In the genomic region with DNA sequence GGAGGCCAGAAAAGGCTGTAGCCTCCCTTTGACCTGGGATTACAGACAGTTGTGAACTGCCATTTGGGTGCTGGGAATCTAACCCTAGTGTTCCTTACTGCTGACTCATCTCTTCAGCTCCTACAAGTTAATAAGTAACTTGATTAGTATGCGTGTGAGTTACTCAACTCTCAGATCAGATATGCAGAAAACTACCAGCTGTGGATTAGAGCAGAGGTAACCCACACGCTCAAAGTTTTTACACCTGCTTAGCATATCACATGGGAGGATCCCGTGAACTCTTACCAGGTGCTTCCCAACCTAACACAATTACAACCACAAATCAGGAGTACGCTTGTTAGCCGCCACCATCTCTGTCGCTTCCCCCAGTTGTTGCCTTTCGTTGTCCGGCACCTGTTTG, we compare ENCODE assay signal across 8 mouse cellular contexts. TPM values are rescaled to one million over a fixed set of nuclear protein-coding genes. Genes with fewer than 3 reads are reported as not detected.
DNase-seq lines count a peak whose midpoint lies in the region; ATAC-seq and TF ChIP-seq lines count a peak whose summit lies in the region.

No protein-coding gene starts in this region.

- peaks cover 12% of the 10 kb centered on the region for H3K4me1 ChIP-seq in bone marrow macrophage, adult 2 months (ENCODE audit: control insufficient read depth, insufficient read depth, low read length)
- peaks cover 23% of the 10 kb centered on the region for H3K4me1 ChIP-seq in hindbrain, embryonic 12.5 days

- 22% methylated on average over 8 of the region's 8 CpGs for WGBS in hindbrain, embryonic 12.5 days
- 60% methylated on average over 8 of the region's 8 CpGs for WGBS in macrophage (ENCODE audit: missing documents)

- peak overlapping the region; percentile 77 for H3K4me2 ChIP-seq in hindbrain, embryonic 12.5 days (replicated peaks)

- no peak for DNase-seq in layer of hippocampus, adult 2 months (ENCODE audit: low spot score in 2 of 2)
- no peak for DNase-seq in layer of hippocampus, postnatal 25 days (ENCODE audit: extremely low spot score in 1 of 2, low spot score in 1 of 2)
- no peak for DNase-seq in frontal cortex, postnatal 36 days (ENCODE audit: low spot score in 2 of 2)
- no peak for DNase-seq in left cerebral cortex, postnatal 4 days
- no peak for DNase-seq in urinary bladder, postnatal 10 days (ENCODE audit: low spot score)

- H3K9ac ChIP-seq in hindbrain, embryonic 12.5 days, result peak overlapping the region; percentile 98; the same call in 1 of the 2 replicates

- ATAC-seq in hindbrain, embryonic 12.5 days (ENCODE audit: low FRiP score), result peak; percentile 37

- TF ChIP-seq POLR2A in bone marrow macrophage, adult 2 months (IDR thresholded peaks at IDR 0.05; ENCODE audit: borderline replicate concordance, low read depth, low read length), result no peak

- peak overlapping the region; percentile 68 for H3K4me3 ChIP-seq in layer of hippocampus, adult 2 months
- H3K4me3 ChIP-seq in bone marrow macrophage, adult 2 months (ENCODE audit: insufficient read depth, low read length), result peak overlapping the region; percentile 63
- H3K4me3 ChIP-seq in hindbrain, embryonic 12.5 days, result peak overlapping the region; percentile 96
- H3K4me3 ChIP-seq in macrophage (ENCODE audit: inconsistent target), result peak overlapping the region; percentile 41

- no peaks in the 10 kb centered on the region for H3K27me3 ChIP-seq in hindbrain, embryonic 12.5 days

- H3K9me3 ChIP-seq in hindbrain, embryonic 12.5 days (replicated peaks), result no peaks in the 10 kb centered on the region

- no peak for TF ChIP-seq CTCF in layer of hippocampus, adult 2 months (conservative IDR thresholded peaks at IDR 0.05)
- no peak for TF ChIP-seq CTCF in bone marrow macrophage, adult 2 months (IDR thresholded peaks at IDR 0.05; ENCODE audit: low read depth, low read length)

- intact Hi-C loops in left cerebral cortex, postnatal 4 days (cut with DNase I), result loop anchor here (10.0 kb wide), 1 partner anchor 146 kb away; no protein-coding TSS in a partner anchor

- H3K36me3 ChIP-seq in hindbrain, embryonic 12.5 days, result no peaks in the 10 kb centered on the region
- no peaks in the 10 kb centered on the region for H3K36me3 ChIP-seq in macrophage (ENCODE audit: inconsistent target)

- H3K79me2 ChIP-seq in macrophage (ENCODE audit: inconsistent target), result peaks cover 34% of the 10 kb centered on the region

- peak overlapping the region; percentile 94 for H3K27ac ChIP-seq in layer of hippocampus, adult 2 months
- peak overlapping the region; percentile 49; the same call in 1 of the 2 replicates for H3K27ac ChIP-seq in bone marrow macrophage, adult 2 months (ENCODE audit: insufficient read depth, low read depth, low read length)
- no peak overlapping the region for H3K27ac ChIP-seq in hindbrain, embryonic 12.5 days
- 0 out of 2 replicates have a peak overlapping the region, but pooled peaks have one; percentile 27 for H3K27ac ChIP-seq in macrophage

RNA-seq across cellular contexts. Expression of a gene that starts 0.7 kb away (rescaled TPM):
- 10 to 100 TPM; 38.5 to 45.2 TPM for total RNA-seq in layer of hippocampus, adult 2 months (2021)
- total RNA-seq in layer of hippocampus, postnatal 25 days (2021), result 10 to 100 TPM; 31.5 to 38.1 TPM
- 17.9 and 18.4 TPM in 2 replicates for polyA plus RNA-seq in bone marrow macrophage, adult 2 months (2012; ENCODE audit: insufficient read depth, insufficient read length, missing spikeins)
- 27.4 and 29.0 TPM in 2 replicates for polyA plus RNA-seq in hindbrain, embryonic 12.5 days (2016; fragmentation: Nextera tagmentation; extraction: Ambion mirVana)
- total RNA-seq in macrophage (2018; cell fraction: chromatin; rRNA removed), result 10 to 100 TPM; 19.8 to 62.1 (median 41.4) TPM
- 10 to 100 TPM; 11.3 to 19.1 (median 15.4) TPM for total RNA-seq in macrophage (2018; cell fraction: cytosol; rRNA removed)
- total RNA-seq in macrophage (2018; cell fraction: nucleus; rRNA removed), result 10 to 100 TPM; 19.2 to 66.5 (median 33.9) TPM
- 12.2 to 15.5 TPM (median 13.6 TPM) in 3 replicates for polyA plus RNA-seq in macrophage (2018)
- 10 to 100 TPM; 43.2 to 50.3 TPM for total RNA-seq in left cerebral cortex, postnatal 4 days (2021)

Comparison
In these comparisons a context has a peak if more than half of its experiments do, and no peak if none do; other contexts are left out.
1. H3K4me3 ChIP-seq: peak in every context shown above with its lines; median percentile 96 in hindbrain, embryonic 12.5 days; 68 in layer of hippocampus, adult 2 months; 63 in bone marrow macrophage, adult 2 months; 41 in macrophage.